Mouse (Mus musculus) lung, postnatal 0 days (tissue): ENCODE measurements around the gene Cdh13.

ENCODE experiments used
- CTCF ChIP-seq: IDR thresholded peaks from 2 replicates; pipeline ENCODE4 v1.5.1; 2016; ENCODE audit warnings: antibody characterized with exemption, mild to moderate bottlenecking
- EP300 ChIP-seq: IDR thresholded peaks from 2 replicates; pipeline ENCODE4 v1.6.1; 2016; ENCODE audit warnings: antibody characterized with exemption, mild to moderate bottlenecking, control low read depth

DNA sequence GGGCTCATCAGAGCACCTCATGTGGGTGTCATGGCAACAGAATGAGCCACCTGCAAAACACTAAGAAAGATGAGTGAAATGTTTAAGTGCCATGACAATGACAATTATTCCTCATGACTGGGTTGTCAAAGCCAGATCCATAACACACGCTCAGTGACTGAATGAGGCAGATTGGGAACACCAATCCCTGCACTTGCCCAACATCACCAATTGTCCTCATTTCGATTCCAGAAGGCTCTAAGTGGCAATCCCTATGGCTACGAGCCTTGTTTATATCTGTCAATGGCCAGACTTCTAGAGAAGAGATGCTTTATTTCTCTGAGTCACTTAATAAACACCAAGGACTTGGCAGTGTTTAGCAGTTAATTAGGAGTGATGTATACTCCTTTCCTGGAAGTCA is 399.9 kb downstream of the Cdh13 start:
- TF ChIP-seq CTCF, result no peak
- TF ChIP-seq EP300, result no peak
